Mouse (Mus musculus) liver, embryonic 11.5 days (tissue): ENCODE measurements around the gene Ppm1d. TPM values are rescaled to one million over a fixed set of nuclear protein-coding genes. Genes with fewer than 3 reads are reported as not detected.

Experiments
- ATAC-seq: fragments of 200-750 bp; cut with Nextera tagmentation; replicated peaks from 2 replicates; pipeline ENCODE4 v1.8.0; 2017; ENCODE audit warnings: moderate number of reproducible peaks, mild to moderate bottlenecking, moderate TSS enrichment, moderate library complexity; ENCODE audit not compliant: low FRiP score
- DNase-seq: peaks from one replicate; pipeline ENCODE4 v3.0.0-alpha.2; 2017; ENCODE audit warnings: low spot score
- H3K27ac ChIP-seq: fragments of 300-500 bp; sonication (generic); 2 replicates; pipeline ENCODE4 v1.5.1; 2014; ENCODE audit warnings: mild to moderate bottlenecking, low read depth, low read length, control low read depth
- H3K27me3 ChIP-seq: fragments of 300-500 bp; sonication (generic); replicated peaks from 2 replicates; pipeline ENCODE4 v1.6.1; 2014; ENCODE audit warnings: low read length, mixed read lengths; ENCODE audit not compliant: control insufficient read depth, insufficient read depth
- H3K36me3 ChIP-seq: fragments of 300-500 bp; sonication (generic); 2 replicates; pipeline ENCODE4 v1.6.1; 2014; ENCODE audit warnings: mild to moderate bottlenecking, low read length, moderate library complexity, mixed read lengths; ENCODE audit not compliant: control insufficient read depth, insufficient read depth
- H3K4me1 ChIP-seq: fragments of 300-500 bp; sonication (generic); replicated peaks from 2 replicates; pipeline ENCODE4 v1.6.1; 2014; ENCODE audit warnings: low read length, mixed read lengths; ENCODE audit not compliant: control insufficient read depth, insufficient read depth
- H3K4me2 ChIP-seq: fragments of 300-500 bp; sonication (generic); 2 replicates; pipeline ENCODE4 v1.6.1; 2014; ENCODE audit warnings: mild to moderate bottlenecking, control low read depth, moderate library complexity
- H3K4me3 ChIP-seq: fragments of 300-500 bp; sonication (generic); 2 replicates; pipeline ENCODE4 v1.5.1; 2014; ENCODE audit warnings: low read depth, low read length, control low read depth
- H3K9ac ChIP-seq: fragments of 300-500 bp; sonication (generic); 2 replicates; pipeline ENCODE4 v1.6.1; 2014; ENCODE audit warnings: low read depth, low read length, control low read depth
- H3K9me3 ChIP-seq: fragments of 300-500 bp; sonication (generic); 2 replicates; pipeline ENCODE4 v1.6.1; 2016; ENCODE audit warnings: low read length, inconsistent platforms, mixed read lengths; ENCODE audit not compliant: control insufficient read depth
- WGBS: fragments of 180-500 bp; shearing (Covaris S2); extraction: QIAGEN DNeasy Blood & Tissue Kit; methylation state at CpG from one replicate; pipeline ENCODE4 v1.1.7; 2014; 5-methylcytosine and 5-hydroxymethylcytosine counted together
- polyA plus RNA-seq: library from polyadenylated mRNA; unstranded; fragments of >200 nt; fragmentation: Nextera tagmentation; extraction: Ambion mirVana; gene quantifications from 2 replicates; pipeline ENCODE4 v1.2.1, GENCODE M21; 2014

Ppm1d gene
- polyA plus RNA-seq, 1 experiment from 2014 or later: 19.6 TPM

DNA sequence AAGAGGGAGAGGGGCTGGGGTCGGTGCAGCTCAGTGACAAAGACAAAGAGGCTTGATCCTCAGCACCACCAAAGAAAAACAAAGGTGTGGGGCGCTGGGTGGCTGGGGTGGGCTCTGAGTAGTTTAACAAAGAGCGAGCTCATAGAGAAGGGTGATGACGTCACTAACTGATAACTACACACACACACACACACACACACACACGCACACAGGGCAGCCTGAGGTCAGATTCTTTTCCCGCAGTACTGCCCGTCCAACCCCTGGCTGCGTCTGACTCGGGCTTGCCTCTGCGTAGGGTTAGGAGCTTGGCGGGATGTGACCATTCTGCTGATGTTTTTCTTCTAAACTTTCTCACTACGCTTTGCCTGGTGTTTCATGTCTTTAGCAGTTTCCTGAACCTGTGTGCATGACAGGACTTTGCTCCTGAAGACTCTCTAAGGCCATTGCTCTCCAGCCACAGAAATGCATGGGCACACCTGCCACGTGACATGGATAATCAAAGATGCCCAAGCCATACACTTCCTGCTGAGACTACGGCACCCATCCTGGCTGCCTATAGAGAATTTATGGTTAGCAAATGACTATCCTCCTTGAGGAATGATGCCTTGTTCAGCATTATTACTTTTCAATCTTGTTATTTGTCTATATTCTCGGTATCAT is 29.7 kb upstream of the Ppm1d start:
- Histone ChIP-seq H3K4me2 (no peak overlapping the region), H3K9ac (no peak overlapping the region), H3K4me1 (no peaks in the 10 kb centered on the region), H3K36me3 (no peaks in the 10 kb centered on the region), H3K4me3 (no peak overlapping the region), H3K27me3 (no peaks in the 10 kb centered on the region), H3K9me3 (no peaks in the 10 kb centered on the region), H3K27ac (no peak overlapping the region)
- WGBS: 69% methylated on average over 15 of the region's 15 CpGs
- no peak for DNase-seq
- ATAC-seq: no peak

DNA sequence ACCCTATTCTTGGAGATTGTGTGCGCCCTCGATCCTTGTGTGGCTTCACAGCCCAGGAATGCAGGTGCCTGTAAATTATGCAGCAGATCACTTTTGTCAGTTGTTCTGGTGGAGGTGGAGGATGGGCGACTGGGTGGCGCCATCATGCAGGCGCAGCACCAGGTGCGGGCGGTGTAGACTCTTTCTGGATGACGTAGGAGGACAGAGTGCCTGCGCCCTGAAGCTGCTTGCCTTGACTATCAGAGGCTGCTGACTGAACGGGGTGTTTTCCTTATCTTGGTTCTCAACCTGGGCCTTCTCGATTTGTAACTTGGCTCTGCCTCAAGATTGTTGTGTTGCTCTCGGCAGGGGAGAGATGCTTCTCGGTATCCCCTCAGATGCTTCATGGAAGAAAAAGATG is 13.1 kb upstream of the Ppm1d start:
- H3K4me2 ChIP-seq: no peak overlapping the region
- ATAC-seq (peak; percentile 95), DNase-seq (peak; percentile 37)
- 58% methylated on average over 13 of the region's 13 CpGs for WGBS
- H3K9ac ChIP-seq: no peak overlapping the region
- no peak overlapping the region for H3K27ac ChIP-seq
- peaks cover 7% of the 10 kb centered on the region; the same call in 1 of the 2 replicates for H3K4me1 ChIP-seq
- H3K36me3 ChIP-seq: no peaks in the 10 kb centered on the region
- no peaks in the 10 kb centered on the region for H3K27me3 ChIP-seq
- no peak overlapping the region for H3K4me3 ChIP-seq
- no peaks in the 10 kb centered on the region for H3K9me3 ChIP-seq

DNA sequence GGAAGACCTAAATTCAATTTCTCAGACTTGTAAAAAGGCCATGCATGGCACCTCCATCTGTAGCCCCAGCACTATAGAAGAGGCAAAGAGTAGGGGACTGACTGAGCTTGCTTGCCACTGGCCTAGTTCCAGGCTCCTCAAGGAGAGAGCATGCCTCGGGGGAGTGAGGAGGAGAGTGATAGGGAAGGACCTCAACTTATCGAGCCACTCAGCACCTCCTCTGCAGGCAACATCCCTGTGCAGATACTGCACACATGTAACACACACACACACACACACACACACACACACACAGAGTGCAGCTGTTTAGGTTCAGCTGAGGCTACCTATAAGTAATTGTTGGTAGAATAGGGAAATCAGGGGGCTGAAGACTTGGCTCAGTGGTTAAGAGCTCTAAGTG is 11.2 kb upstream of the Ppm1d start:
- no peak overlapping the region for H3K4me2 ChIP-seq
- peaks cover 7% of the 10 kb centered on the region; the same call in 1 of the 2 replicates for H3K4me1 ChIP-seq
- H3K9ac ChIP-seq: no peak overlapping the region
- no peak overlapping the region for H3K4me3 ChIP-seq
- ATAC-seq: peak; percentile 40
- H3K36me3 ChIP-seq: no peaks in the 10 kb centered on the region
- whole genome bisulfite sequencing: 60% methylated on average over 2 of the region's 2 CpGs
- no peaks in the 10 kb centered on the region for H3K9me3 ChIP-seq
- no peak overlapping the region for H3K27ac ChIP-seq
- DNase-seq: no peak
- H3K27me3 ChIP-seq: no peaks in the 10 kb centered on the region

DNA sequence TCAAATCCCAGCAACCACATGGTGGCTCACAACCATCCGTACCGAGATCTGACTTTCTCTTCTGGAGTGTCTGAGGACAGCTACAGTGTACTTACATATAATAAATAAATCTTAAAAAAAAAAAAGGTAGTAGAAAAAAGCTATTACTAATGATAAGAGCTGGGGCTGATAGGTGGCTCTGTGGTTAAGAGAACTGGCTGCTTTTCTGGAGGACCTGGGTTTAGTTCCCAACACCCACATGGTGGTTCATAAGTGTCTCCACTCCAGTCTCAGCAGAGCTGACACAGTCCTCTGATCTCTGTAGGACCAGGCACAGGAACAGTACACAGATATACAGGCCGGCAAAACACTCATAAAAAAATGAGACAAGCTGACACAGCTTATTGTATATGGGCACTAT is 9.9 kb upstream of the Ppm1d start:
- H3K9ac ChIP-seq: no peak overlapping the region
- no peak for ATAC-seq

DNA sequence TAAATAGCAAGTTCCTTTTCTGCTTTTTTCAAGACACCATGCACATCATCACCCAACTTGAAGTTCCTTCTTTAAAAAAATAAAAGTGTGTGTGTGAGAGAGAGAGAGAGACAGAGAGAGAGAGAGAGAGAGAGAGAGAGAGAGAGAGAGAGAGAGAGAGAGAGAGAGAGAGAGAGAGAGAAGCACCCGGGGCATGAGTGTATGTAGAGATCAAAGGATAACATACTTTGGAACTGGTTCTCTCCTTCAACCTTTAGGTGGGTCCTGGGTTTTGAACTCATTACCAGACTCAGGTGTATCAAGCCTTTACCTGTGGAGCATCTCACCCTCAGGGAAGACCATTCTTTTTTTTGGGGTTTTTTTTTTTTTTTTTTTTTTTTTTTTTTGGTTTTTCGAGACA is 9.2 kb upstream of the Ppm1d start:
- Histone ChIP-seq H3K36me3 (no peaks in the 10 kb centered on the region), H3K9ac (no peak overlapping the region), H3K4me3 (no peak overlapping the region), H3K4me2 (no peak overlapping the region), H3K27me3 (no peaks in the 10 kb centered on the region), H3K9me3 (no peaks in the 10 kb centered on the region), H3K4me1 (peaks cover 7% of the 10 kb centered on the region; the same call in 1 of the 2 replicates), H3K27ac (no peak overlapping the region)
- ATAC-seq (no peak), DNase-seq (no peak)
- WGBS: 47% methylated on average over 2 of the region's 2 CpGs

More for the DNA sequence above, 9.9 kb upstream of the Ppm1d start:
- Histone ChIP-seq H3K27ac (no peak overlapping the region), H3K36me3 (no peaks in the 10 kb centered on the region), H3K4me1 (peaks cover 7% of the 10 kb centered on the region; the same call in 1 of the 2 replicates), H3K4me2 (no peak overlapping the region), H3K9me3 (no peaks in the 10 kb centered on the region), H3K4me3 (no peak overlapping the region), H3K27me3 (no peaks in the 10 kb centered on the region)
- WGBS: 90% methylated on average over 3 of the region's 3 CpGs
- DNase-seq: no peak

DNA sequence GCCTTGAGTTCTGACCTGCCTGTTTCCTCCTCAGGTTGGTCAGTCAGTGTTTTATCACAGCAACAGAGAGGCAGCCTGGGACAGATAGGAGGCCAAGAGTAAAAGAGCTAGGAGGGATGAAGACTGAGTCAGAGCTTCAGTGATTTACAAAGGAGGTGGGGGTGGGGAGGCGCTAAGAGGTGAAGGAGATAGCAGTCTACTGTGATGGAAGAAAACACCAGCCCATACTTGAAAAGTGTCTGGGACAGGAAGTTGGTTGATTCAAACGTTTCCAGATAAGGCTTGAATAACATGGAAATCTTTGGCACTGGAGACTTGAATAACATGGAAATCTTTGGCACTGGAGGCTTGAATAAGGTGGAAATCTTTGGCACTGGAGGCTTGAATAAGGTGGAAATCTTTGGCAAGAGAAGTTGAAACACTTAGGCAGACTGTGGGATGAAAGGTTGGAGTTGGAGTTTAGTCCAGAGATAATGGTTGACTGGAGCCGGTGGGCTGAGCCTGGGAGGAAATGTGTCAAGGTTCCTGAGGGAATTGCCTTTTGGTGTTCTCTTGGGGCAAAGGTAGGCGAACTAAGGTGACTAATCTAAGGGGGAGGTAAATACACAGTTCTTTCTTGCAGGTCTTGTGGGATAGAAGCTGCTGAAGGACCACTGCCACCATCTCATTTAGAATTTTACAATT is 4.3 kb upstream of the Ppm1d start:
- H3K27ac ChIP-seq: no peak overlapping the region
- H3K4me3 ChIP-seq: no peak overlapping the region
- H3K9me3 ChIP-seq: no peaks in the 10 kb centered on the region
- no peak overlapping the region for H3K4me2 ChIP-seq
- no peaks in the 10 kb centered on the region for H3K36me3 ChIP-seq
- H3K9ac ChIP-seq: no peak overlapping the region
- H3K27me3 ChIP-seq: no peaks in the 10 kb centered on the region
- ATAC-seq (no peak), DNase-seq (no peak)
- H3K4me1 ChIP-seq: 0 out of 2 replicates have a peak, but pooled peaks cover 4% of the 10 kb centered on the region
- WGBS: 35% methylated on average over 4 of the region's 4 CpGs

DNA sequence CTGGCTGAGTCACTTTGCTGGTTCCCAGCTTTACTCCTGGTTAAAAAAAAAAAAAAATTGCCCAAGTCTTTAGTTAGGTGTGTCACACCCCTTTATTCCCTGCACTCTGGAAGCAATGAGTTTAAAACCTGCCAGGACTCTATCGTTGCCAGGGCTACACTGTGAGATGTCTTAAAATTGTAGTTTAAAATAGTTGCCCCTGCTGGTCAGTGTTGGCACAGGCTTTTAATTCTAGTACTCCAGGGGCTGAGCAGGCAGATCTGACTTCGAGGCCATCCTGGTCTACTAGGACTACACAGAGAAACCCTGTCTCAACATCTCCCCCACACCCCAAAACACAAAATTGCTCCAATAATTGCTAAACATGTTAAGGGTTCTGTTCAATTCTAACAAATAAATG is 2.2 kb upstream of the Ppm1d start:
- DNase-seq (no peak), ATAC-seq (no peak)
- no peaks in the 10 kb centered on the region for H3K36me3 ChIP-seq
- 76% methylated on average over 2 of the region's 2 CpGs for WGBS
- H3K4me1 ChIP-seq: peaks cover 14% of the 10 kb centered on the region; the same call in 1 of the 2 replicates
- no peaks in the 10 kb centered on the region for H3K9me3 ChIP-seq
- no peak overlapping the region for H3K4me3 ChIP-seq
- no peaks in the 10 kb centered on the region for H3K27me3 ChIP-seq
- no peak overlapping the region for H3K4me2 ChIP-seq
- no peak overlapping the region for H3K27ac ChIP-seq
- no peak overlapping the region for H3K9ac ChIP-seq

DNA sequence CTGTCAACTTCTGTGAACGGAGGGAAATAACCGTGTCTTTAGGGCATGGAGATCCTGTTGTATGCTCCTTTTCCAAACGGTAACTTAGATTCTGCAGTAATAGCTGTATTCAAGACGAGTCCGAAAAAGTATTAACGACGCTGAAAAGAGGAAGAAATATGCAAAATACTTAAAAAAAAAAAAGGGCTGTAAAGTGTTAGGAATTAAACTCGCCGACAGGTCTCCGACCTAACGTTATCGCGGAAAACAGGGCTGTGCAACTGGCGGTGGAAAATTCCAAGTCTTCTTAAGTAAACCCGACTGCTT is 684 bp upstream of the Ppm1d start:
- Histone ChIP-seq H3K27me3 (no peaks in the 10 kb centered on the region), H3K27ac (peak overlapping the region; percentile 90), H3K9me3 (no peaks in the 10 kb centered on the region), H3K4me1 (peaks cover 14% of the 10 kb centered on the region; the same call in 1 of the 2 replicates), H3K4me2 (peak overlapping the region; percentile 78), H3K9ac (peak overlapping the region; percentile 75), H3K4me3 (peak overlapping the region; percentile 97), H3K36me3 (peaks cover 6% of the 10 kb centered on the region)
- DNase-seq (no peak), ATAC-seq (peak; percentile 56; the same call in 1 of the 2 replicates)
- WGBS: 1% methylated on average over 15 of the region's 15 CpGs
